ENCODE assay signal across 8 mouse cellular contexts in the genomic region with DNA sequence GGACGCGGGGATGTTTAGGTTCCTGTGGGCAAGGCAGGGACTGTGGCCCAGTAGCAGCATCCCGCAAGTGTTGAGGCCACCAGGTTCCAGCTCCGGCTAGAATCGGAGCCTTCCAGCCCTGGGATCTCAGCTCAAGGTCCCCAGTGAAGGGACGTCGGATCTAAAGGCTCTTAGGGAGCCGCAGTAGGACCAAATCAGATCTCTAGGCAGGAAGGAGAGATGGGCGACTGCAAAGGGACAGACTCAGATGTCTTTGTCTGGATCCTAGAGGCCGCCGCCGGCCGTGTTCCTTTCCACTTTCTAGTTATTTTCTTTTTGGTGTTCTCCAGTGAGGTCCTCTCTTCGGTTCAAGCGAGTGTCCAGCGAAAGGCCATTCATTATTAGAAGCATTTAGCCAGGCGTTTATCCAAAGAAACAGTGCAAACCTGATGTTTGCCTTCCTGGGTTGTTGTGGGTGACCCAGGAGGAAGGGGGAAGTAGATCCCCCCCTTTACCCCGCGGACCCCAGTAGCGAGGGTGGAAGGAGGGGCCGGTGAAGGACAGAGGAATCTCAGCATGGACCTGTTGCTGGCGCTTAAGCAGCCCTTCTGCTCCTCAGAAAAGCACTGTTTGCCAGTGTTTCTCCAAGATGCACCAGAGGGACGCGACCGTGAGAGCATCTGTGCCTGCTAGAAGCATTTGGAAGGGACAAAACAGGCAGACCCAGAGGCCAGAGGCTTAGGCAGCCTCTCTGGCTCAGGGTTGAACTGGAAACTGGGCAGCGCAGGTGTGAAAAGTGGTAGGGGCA. TPM values are rescaled to one million over a fixed set of nuclear protein-coding genes. Genes with fewer than 3 reads are reported as not detected.
DNase-seq lines count a peak whose midpoint lies in the region; ATAC-seq and TF ChIP-seq lines count a peak whose summit lies in the region.

No protein-coding gene starts in this region.

- peak overlapping the region; percentile 48 for H3K9ac ChIP-seq in lung, embryonic 15.5 days
- H3K9ac ChIP-seq in neural tube, embryonic 12.5 days, result peak overlapping the region; percentile 54; the same call in 1 of the 2 replicates

- H3K9me3 ChIP-seq in lung, embryonic 15.5 days, result no peaks in the 10 kb centered on the region
- H3K9me3 ChIP-seq in neural tube, embryonic 12.5 days, result no peaks in the 10 kb centered on the region

- TF ChIP-seq POLR2A in embryonic fibroblast, embryonic 13.5 days (IDR thresholded peaks at IDR 0.05; ENCODE audit: low read depth, low read length), result no peak

- peak overlapping the region; percentile 93 for H3K4me2 ChIP-seq in lung, embryonic 15.5 days
- peak overlapping the region; percentile 74 for H3K4me2 ChIP-seq in neural tube, embryonic 12.5 days (replicated peaks)

- peaks cover 74% of the 10 kb centered on the region for H3K27me3 ChIP-seq in lung, embryonic 15.5 days
- H3K27me3 ChIP-seq in neural tube, embryonic 12.5 days (replicated peaks), result peaks cover 90% of the 10 kb centered on the region

- ATAC-seq in lung, embryonic 15.5 days (ENCODE audit: borderline replicate concordance, extremely low read depth, low FRiP score, low TSS enrichment), result peak; percentile 13; the same call in 1 of the 2 replicates
- ATAC-seq in neural tube, embryonic 12.5 days (ENCODE audit: low FRiP score, low read depth), result peak; percentile 45; the same call in 1 of the 2 replicates
- no peak for ATAC-seq in activated CD4-positive, CD25-positive, alpha-beta regulatory T cell, adult 4 months

- peak overlapping the region; percentile 54 for H3K4me3 ChIP-seq in lung, embryonic 15.5 days
- H3K4me3 ChIP-seq in embryonic fibroblast, embryonic 13.5 days (ENCODE audit: insufficient read depth, low read length), result peak overlapping the region; percentile 21
- peak overlapping the region; percentile 38 for H3K4me3 ChIP-seq in neural tube, embryonic 12.5 days

- no peak for TF ChIP-seq CTCF in embryonic fibroblast, embryonic 13.5 days (IDR thresholded peaks at IDR 0.05; ENCODE audit: borderline replicate concordance, insufficient read depth, low read length)

- WGBS in lung, embryonic 15.5 days, result 10% methylated on average over 26 of the region's 26 CpGs
- WGBS in neural tube, embryonic 12.5 days, result 2% methylated on average over 26 of the region's 26 CpGs

- H3K27ac ChIP-seq in lung, embryonic 15.5 days, result no peak overlapping the region
- H3K27ac ChIP-seq in embryonic fibroblast, embryonic 13.5 days (ENCODE audit: insufficient read depth, low read length), result peak overlapping the region; percentile 13; the same call in 1 of the 2 replicates
- no peak overlapping the region for H3K27ac ChIP-seq in neural tube, embryonic 12.5 days

- H3K36me3 ChIP-seq in lung, embryonic 15.5 days, result no peaks in the 10 kb centered on the region
- no peaks in the 10 kb centered on the region for H3K36me3 ChIP-seq in neural tube, embryonic 12.5 days

- peaks cover 32% of the 10 kb centered on the region for H3K4me1 ChIP-seq in lung, embryonic 15.5 days
- H3K4me1 ChIP-seq in embryonic fibroblast, embryonic 13.5 days (ENCODE audit: control insufficient read depth, insufficient read depth, low read length), result 0 out of 2 replicates have a peak, but pooled peaks cover 2% of the 10 kb centered on the region
- peaks cover 29% of the 10 kb centered on the region for H3K4me1 ChIP-seq in neural tube, embryonic 12.5 days

- DNase-seq in lung, postnatal 14 days, result no peak
- peak; percentile 25 for DNase-seq in kidney, postnatal 10 days
- no peak for DNase-seq in urinary bladder, postnatal 25 days (ENCODE audit: low spot score)
- DNase-seq in adrenal gland, postnatal 36 days, result no peak

RNA-seq across cellular contexts. Expression of gene Nr2f2, which starts 34.3 kb away (rescaled TPM):
- 107 and 108 TPM in 2 replicates for polyA plus RNA-seq in lung, embryonic 15.5 days (2015; fragmentation: Nextera tagmentation; extraction: Ambion mirVana)
- 47.0 and 54.4 TPM in 2 replicates for polyA plus RNA-seq in embryonic fibroblast, embryonic 13.5 days (2011; ENCODE audit: insufficient read length, low read depth, missing spikeins)
- 101 and 103 TPM in 2 replicates for polyA plus RNA-seq in neural tube, embryonic 12.5 days (2016; fragmentation: Nextera tagmentation; extraction: Ambion mirVana)
- polyA plus RNA-seq in activated CD4-positive, CD25-positive, alpha-beta regulatory T cell, adult 4 months (2017; shearing (Covaris generic)), result not detected
- 100 to 1,000 TPM in 1 of 2 experiments, 10 to 100 TPM in 1; 99.5 to 128 TPM for total RNA-seq in adrenal gland, postnatal 36 days (2021)

Comparison
In these comparisons a context has a peak if more than half of its experiments do, and no peak if none do; other contexts are left out.
1. RNA of gene Nr2f2, which starts 34.3 kb away (polyA plus RNA-seq): 107 to 108 TPM in lung, embryonic 15.5 days, 101 to 103 TPM in neural tube, embryonic 12.5 days and 47.0 to 54.4 TPM in embryonic fibroblast, embryonic 13.5 days; not detected in activated CD4-positive, CD25-positive, alpha-beta regulatory T cell, adult 4 months; every median in the first group is over 10 times any median in the second.
2. Peak in every context shown above with its lines, with median percentiles within 50 percentile points of each other: H3K4me3 ChIP-seq.